Mouse (Mus musculus): ENCODE data around the gene Rab36.
A peak's percentile ranks its signal among the peaks of the same experiment; 100 is the strongest.
"Not testable (repeated sequence)": the region's sequence is repeated elsewhere in the genome, so short reads cannot be mapped to it uniquely, and the experiment has no call there.

Gene Rab36

GRCm38 (mm10) chr10:75036883-75037379 lies at the start of gene Rab36:
Gene Rab36, plus strand, starts transcription at chr10:75037058.
- peak; percentile 93 to 95 for DNase-seq (ENCODE audit: low spot score in 2 of 2)

DNA sequence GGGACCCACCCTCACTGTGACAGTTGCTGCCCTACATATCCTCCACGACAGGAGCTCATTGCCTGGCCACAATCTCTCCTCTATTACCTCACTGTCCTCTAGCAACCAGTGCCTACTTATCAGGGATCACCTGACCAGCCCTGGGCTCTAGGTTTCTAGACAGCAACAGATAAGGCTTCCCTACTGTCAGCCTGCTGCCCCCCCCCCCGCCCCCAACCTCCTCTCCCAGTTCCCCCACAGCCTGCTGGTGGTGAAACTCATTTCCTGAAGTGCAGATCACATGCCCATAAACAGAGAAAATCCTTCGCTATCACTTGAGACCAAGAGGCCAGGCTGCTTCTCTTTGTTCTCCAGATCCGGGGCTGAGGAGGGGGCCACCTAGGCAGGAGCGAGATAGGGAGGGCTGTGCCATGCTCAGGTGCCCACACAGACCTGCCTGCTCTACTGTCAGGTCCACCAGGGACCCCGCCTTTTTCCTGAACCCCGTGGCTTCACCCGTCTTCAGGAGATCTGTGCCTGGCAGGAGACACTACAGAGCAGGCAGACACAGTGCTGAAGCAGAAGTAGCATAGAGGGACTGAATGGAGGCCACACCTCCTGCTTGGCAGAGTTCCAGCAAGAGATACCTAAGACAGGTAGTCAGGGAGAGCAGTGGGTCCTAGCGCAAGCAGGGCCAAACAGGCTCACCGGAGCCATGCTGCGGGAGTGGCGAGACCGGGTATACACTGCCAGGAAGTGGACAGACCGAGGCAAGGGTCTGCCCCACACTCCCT lies 49.0 kb upstream of the Rab36 start:
- DNase-seq (ENCODE audit: low spot score in 2 of 2) = no peak

- no peak for DNase-seq (ENCODE audit: low spot score in 2 of 2)
Measured at GRCm38 (mm10) chr10:74989814-74990213, 47.0 kb upstream of the Rab36 start.

GRCm38 (mm10) chr10:74990584-74991322 lies 46.1 kb upstream of the Rab36 start:
- DNase-seq (ENCODE audit: low spot score in 2 of 2) = no peak

- DNase-seq (ENCODE audit: low spot score in 2 of 2) = no peak
Measured at GRCm38 (mm10) chr10:74994863-74995262, 42.0 kb upstream of the Rab36 start.

DNA sequence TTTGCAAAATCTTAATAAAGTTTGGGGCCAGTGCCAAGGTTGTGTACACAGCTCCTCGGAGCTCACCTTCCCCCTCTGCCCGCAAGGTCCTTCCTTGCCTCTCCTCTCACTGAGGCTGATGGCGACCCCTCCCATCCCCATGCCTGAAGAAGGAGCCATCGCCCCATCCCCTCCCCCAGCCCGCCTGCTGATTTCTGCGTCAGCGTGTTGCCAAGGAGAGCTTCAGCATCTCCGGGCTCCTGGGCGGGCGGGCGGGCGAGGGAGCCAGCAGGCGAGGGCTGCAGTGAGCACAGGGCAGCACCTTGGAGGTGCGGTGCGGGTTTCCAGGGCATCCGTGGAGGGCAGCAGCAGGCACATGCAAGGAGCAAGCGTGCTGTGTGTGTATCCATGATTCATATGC lies 41.5 kb upstream of the Rab36 start:
- peak in 1 of 2 experiments; percentile 60 for DNase-seq (ENCODE audit: low spot score in 2 of 2)

DNA sequence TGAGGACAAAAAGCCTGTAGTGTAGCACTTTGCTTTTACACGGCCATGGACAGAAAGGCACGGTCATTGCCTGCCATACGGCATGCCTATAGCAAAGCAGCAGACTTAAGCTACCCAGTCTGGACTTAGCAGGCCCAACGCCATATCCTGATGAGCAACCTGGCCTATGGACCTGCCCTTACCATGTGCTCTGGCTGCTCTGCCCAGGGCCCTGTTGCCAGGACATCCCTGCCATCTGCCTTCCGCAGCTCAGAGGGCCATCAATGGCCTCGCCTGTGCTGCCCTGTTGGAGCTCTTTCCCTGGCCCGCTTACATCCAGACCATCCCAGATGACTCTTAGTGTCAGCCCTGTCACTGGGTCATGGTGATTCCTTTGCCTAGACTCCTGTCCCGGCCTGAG lies 35.5 kb upstream of the Rab36 start:
- DNase-seq (ENCODE audit: low spot score in 2 of 2) = no peak

GRCm38 (mm10) chr10:75004067-75004466 lies 32.8 kb upstream of the Rab36 start:
- DNase-seq (ENCODE audit: low spot score in 2 of 2) = no peak

DNA sequence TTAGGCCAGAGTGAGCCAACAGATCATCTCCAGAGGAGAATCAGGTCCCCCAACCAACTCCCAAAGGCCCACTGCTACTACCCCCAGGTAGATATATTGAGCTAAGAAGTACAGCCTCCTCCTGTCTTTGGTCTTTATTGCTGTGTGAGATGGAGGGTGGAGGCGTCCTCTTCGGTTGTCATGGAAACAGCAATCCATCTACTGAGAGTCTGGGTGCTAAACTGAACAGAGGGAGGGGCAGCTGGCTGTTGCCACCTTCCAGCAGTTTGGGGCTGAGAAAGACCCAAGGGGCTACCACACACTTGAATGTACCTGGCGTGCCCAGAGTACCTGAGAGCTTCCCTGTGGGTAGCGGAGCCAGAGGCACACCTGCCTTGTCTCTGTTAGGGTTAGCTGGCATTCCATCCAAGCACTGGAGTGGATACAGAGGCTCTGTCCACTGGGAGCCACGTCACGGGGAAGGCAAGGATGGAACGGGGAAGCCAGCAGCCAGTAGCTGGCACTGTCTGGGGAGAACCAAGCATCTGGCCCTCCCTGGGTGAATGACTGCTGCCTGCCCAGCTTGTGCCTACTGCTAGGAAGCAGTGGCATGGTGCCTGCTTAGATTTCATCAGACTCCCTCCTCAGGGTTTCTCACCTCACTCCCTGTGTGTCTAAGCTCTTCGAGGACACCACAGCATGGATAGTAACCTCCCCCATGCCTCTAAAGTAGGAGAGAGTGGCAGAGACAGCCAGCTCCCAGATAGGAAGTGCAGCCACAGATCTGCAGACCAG lies 29.8 kb upstream of the Rab36 start:
- peak; percentile 76 to 87 for DNase-seq (ENCODE audit: low spot score in 2 of 2)

DNA sequence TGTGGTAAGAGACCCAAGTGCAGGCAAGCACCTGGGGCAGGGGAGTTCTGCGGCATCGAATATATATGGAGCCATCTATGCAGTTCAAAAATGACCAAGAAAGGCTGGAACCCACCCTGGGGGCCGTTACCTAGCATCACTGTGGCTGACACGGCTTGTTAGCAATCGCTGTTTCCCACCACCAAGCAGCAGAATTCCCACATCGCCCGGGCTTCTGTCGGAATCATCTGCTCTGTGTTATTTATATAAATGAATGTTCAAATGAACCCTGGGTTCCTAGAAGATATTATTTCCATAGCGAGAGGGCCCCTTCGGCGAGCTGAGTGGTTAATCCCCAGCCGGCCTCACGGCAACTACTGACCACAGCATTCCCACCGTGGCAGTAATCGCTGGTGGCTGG lies 26.2 kb upstream of the Rab36 start:
- DNase-seq (ENCODE audit: low spot score in 2 of 2) = no peak

DNA sequence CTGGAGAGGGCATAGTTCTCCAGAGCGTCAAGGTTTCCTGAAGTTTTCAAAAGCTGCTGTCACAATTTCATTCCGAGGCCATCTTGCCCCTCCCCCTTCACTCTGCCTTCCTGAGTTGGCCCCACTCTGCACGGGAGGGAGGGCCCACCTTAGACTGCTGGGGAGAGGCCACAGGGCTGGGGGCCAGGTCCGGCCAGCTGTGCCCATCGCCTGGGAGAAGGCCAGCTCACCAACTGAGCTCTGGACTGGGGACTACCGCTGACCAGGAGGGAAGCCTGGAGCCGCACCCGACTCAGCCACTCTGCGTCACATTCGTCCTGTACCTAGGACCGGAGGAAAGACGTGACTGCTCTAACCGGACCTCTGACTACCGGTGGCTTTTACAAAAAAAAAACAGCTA lies 21.4 kb upstream of the Rab36 start:
- DNase-seq (ENCODE audit: low spot score in 2 of 2) = no peak

DNA sequence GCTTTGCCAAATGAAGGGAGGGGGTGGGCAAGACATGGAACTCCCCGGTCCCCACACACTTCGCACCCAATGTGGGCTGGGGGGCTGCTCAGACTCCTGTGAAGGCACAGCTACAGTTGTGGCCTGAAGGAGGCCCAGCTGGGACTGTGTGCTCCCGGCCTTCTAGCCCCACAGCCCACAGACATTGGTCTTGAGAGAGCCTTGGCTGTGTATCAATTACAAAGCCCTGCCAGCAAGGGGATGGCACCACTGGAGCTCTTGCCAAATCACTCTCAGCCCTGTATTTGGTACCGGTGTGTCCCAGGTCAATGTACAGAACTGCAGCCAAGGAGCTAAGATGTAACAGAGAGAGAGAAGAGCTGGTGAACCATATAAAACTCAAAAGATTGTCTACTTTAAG lies 20.4 kb upstream of the Rab36 start:
- no peak for DNase-seq (ENCODE audit: low spot score in 2 of 2)

GRCm38 (mm10) chr10:75020271-75020670 lies 16.6 kb upstream of the Rab36 start:
- no peak for DNase-seq (ENCODE audit: low spot score in 2 of 2)

- DNase-seq (ENCODE audit: low spot score in 2 of 2) = peak; percentile 85 to 88
Measured at GRCm38 (mm10) chr10:75021138-75021537, 15.7 kb upstream of the Rab36 start.

- DNase-seq (ENCODE audit: low spot score in 2 of 2) = no peak
Measured at GRCm38 (mm10) chr10:75026491-75026890, 10.4 kb upstream of the Rab36 start.

DNA sequence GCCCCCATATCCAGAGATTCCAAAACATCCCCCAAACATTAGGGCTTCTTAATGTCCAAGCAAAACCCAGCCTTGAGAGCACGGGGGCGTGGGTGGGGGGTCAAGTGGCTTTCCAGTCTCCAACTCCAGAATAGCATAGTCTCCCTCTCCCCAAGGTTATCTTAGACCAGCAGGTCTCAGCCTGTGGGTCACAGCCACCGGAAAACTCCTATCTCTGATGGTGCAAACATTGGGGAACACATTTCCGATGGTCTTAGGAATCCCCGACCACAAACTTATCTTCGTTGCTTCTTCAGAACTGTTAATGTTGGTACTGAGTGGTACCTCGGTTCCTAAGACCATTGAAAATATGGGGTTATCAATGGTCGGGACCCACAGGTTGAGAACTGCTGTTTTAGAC lies 8.1 kb upstream of the Rab36 start:
- DNase-seq (ENCODE audit: low spot score in 2 of 2) = no peak

- no peak for DNase-seq (ENCODE audit: low spot score in 2 of 2)
Measured at GRCm38 (mm10) chr10:75029677-75030076, 7.2 kb upstream of the Rab36 start.

- DNase-seq (ENCODE audit: low spot score in 2 of 2) = no peak
Measured at GRCm38 (mm10) chr10:75030234-75030633, 6.6 kb upstream of the Rab36 start.

DNA sequence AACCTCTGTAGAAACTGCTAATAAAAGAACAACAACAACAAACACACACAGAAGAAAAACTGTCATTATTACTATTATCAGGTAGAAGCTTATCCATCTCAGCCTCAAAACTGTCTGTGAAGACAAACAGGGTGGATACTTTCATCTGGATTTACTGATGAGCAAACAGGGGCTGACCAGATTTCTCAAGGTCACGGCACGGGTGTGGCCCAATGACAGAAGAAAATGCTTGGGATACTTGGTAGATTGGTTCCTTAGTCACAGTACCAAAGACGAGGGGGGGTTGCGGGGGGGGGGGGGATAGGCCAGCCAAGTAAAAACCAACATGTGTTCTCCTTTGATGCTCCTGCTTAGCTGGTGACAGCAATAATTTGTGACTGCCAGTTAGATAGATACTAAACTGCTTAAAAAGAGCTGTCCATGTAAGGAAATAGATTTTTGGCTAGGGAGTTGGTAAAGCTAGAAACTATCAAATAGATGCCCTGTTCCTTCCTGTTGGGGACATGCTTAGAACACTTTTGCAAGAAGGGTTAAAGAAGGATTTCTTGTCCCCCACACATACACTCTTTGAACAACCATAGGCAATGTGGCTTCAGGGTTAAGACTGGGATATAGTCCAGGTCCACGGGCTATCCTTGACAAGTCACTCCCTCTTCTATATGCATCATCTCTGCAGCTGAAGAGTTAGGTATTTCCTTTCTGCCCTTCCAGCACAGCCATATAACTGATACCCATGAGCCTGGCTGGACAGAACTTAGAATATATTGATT lies 5.3 kb upstream of the Rab36 start:
- DNase-seq (ENCODE audit: low spot score in 2 of 2) = no peak

DNA sequence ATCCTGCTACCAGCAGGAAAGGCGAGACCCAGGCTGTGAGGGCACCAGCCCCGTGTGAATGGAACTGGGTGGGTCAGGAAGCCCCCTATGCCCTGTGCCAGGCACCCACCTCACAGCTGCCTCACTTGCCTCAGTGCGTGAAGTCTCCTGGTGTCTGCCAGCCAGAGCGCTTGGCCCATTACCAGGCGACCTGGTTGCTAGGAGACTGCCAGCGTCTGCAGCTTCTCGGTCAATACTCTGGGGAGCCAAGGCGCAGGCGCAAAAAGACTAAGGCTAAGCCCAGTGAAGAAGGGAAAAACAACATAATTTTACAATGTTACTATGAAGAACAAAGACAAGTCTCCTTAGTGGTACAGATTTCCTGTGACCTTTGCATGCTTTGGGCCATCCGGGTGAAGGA lies 4.5 kb upstream of the Rab36 start, which contains the start of gene Rsph14:
Gene Rsph14, minus strand, starts transcription at position 192 of the 400 bp plus-strand sequence.
- DNase-seq (ENCODE audit: low spot score in 2 of 2) = peak; percentile 80 to 88

DNA sequence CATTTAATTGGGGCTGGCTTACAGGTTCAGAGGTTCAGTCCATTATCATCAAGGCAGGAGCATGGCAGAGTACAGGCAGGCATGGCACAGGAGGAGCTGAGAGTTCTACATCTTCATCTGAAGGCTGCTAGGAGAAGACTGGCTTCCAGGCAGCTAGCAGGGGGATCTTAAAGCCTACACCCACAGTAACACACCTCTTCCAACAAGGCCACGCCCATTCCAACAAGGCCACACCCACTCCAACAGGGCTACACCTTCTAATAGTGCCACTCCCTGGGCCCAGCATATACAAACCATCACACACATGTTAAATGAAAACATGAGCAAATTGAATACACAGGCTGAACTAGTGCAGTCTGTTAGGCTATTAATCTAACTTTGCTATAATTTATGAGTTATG lies 5.2 kb downstream of the Rab36 start:
- DNase-seq (ENCODE audit: low spot score in 2 of 2) = not testable (repeated sequence)
